Mouse (Mus musculus) 416B (cell line): ENCODE measurements around the gene Col5a2.
A peak's percentile ranks its signal among the peaks of the same experiment; 100 is the strongest.

Experiments used
- DNase-seq: peaks from one replicate; pipeline ENCODE4 v3.0.0; 2011; ENCODE audit warnings: low read depth

The Col5a2 gene

DNA sequence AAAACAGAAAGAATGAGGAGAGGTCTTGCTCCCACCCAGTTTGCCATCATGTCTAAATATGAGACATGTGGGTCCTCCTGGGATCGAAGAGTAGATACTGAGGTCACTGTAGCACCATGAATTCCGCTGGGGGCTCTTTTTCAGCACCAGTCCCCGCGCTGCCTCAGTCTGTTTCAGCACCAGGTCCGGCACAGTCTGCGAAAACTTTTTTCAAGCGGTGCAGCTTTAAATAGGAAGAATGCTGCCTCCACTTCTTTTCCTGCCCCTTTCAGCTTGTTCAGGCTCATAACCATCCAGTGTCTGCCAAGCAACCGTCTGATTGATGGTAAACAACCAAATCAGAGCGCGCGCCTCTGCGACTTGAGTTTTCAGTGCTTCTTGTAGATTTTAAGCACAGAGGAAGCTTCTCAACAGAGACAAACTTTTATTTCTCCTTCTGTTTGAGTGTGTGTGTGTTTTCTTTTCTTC lies at the start of gene Col5a2:
Gene Col5a2, minus strand, starts transcription at position 418 of the 468 bp plus-strand sequence.
- DNase-seq = no peak

DNA sequence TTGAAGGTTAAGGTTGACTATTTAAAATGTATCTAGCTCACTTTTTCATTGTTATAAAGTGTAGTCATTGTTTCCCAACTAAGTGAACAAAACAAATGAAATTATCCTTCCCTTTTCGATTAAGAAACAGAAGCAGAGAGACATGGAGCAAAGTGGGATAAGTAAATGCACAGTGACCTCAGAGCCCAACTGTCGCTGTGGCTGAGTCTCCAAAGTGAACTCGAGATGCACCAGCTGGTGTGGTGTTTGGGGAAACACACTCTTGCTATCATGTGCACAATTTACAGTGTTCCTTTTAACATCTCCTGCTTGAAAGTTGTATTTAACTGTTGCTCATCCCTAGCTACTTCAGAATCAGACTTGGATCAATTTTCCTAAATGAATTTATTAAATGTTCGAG lies 47.4 kb upstream of the Col5a2 start:
- DNase-seq = no peak

DNA sequence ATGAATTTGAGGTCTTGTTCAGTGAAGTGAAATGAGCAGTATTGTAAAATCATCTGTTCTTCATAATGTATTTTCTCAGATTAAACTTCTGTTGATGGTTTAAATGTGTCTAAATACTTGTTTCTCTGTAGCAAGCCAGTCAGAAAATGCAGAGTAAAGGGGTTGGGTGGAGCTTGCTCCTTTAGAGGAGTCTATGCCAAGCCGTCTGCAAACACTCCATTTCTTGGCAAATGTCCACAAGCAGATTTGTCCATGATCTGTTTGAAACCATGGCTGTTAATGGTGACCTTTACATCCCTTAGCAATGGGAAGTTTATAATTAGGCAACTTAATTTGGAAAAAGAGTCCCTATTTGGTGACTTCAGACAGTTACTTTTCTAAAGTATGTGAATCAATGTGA lies 38.8 kb upstream of the Col5a2 start:
- DNase-seq = no peak

- DNase-seq = no peak
These were observed 38.1 kb upstream of the Col5a2 start for GRCm38 (mm10) chr1:45541161-45541560.

DNA sequence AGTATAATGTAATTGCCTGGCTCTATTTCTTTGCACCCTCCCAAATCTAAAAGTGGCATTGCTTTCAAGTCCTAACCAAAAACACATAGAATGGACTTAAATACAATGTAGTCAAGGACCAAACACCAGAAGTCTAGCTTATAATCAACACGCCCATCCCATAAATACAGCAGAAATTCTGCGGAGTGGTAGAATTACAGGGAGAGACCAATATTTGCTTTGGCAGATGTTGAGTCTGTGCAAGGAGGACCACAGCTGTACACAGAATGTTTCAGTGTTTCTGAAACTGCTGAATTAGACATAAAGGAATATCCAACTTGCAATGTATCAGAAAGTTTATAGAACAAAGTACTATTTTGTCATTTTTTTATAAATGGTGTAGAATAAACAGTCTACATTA lies 28.4 kb upstream of the Col5a2 start:
- no peak for DNase-seq

DNA sequence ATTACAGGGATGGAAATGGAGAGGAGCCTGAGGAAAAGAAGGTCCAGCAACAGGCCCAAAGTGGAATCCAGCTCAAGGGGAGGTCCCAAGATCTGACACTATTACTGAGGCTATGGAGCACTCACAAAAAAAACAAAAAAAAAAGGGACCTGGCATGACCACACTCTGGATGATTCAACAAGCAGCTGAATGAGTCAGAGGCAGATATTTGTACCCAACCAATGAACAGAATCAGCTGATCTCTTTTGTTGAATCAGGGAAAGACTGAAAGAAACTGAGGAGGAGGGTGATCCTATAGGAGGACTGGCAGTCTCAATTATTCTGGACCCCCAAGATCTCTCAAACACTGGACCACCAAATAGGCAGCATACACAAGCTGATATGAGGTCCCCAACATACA lies 24.4 kb upstream of the Col5a2 start:
- DNase-seq = peak; percentile 1

DNA sequence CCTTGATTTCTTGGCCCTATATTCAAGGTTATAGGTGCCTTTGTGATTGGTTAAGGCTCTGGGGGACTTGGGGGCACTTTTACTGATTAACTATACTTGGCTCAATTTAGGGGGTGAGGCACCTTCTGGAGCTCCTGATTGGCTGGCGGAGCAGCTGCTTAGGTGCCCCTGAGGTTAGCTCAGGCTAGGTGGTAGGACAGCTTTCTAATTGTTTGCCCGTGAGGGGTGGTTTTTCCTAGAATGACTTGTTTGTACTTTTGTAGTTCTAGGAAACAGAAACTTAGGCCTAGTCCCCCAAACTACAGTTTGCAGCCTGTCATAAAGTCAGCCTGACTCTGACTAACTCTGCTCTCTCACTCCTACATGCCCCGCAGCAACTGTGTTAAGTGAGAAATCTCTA lies 20.5 kb upstream of the Col5a2 start:
- no peak for DNase-seq

DNA sequence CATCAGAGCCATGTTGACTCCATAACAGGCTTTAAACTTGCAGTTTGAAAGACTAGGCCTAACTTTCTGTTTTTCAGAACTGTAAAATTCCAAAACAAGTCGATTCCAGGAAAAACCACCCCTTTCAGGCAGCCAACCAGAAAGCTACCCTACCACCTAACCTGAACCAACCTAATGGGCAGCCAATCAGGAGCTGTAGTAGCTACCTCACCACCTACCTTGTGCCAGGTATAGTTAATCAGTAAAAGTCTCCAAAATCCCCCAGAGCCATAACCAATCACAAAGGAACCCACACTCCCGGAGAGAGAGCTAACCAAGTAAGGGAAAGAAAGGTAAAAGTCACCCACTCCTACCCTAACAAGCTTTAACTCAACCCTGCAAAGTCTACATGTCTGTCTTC lies 18.4 kb upstream of the Col5a2 start:
- DNase-seq = no peak

DNA sequence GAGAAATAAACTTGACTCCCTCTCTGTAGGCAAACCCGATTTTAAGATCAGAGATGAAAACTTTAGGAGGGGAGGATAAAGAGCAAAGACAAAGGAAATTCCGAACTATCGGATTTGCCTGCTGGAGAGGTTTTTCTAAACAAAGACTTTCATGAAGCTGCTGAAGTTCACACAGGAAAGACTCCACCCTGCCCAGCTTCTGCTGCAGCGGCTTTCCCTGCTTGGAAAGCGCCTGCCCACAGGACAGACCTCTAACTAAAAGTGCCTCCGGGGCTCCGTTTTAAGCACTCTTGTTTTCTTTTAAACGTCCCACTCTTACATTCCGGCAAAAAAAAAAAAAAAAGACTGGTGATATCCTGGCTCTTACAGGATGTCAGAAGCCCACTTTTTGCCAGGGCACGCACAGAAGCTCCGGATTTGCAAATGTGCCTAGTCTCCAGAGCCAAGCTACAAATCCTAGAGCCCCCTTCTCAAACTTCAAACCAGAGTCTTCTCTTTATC lies 791 bp downstream of the Col5a2 start:
- no peak for DNase-seq

DNA sequence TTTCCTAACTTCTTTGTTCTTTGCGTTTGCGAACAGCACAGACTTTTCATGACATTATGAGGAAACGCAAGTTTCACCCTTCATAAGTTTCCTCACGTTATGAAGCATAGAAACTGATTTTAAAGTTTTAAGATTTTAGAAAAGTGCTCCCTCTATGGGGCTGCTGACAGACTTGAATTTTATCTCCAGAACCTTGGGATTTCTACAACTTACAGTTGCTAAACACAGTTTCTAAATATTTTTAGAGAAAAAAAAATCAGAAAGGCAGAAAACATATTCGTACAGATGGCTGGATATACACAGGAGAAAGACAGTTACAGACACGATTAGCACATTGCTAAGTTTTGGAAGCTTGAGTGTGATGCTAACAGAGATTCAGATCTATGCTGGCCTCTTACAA lies 1.6 kb downstream of the Col5a2 start:
- DNase-seq = no peak

- DNase-seq = no peak
These were observed 2.6 kb downstream of the Col5a2 start for GRCm38 (mm10) chr1:45500456-45500855.

- DNase-seq = no peak
These were observed 8.1 kb downstream of the Col5a2 start for GRCm38 (mm10) chr1:45495025-45495424.

DNA sequence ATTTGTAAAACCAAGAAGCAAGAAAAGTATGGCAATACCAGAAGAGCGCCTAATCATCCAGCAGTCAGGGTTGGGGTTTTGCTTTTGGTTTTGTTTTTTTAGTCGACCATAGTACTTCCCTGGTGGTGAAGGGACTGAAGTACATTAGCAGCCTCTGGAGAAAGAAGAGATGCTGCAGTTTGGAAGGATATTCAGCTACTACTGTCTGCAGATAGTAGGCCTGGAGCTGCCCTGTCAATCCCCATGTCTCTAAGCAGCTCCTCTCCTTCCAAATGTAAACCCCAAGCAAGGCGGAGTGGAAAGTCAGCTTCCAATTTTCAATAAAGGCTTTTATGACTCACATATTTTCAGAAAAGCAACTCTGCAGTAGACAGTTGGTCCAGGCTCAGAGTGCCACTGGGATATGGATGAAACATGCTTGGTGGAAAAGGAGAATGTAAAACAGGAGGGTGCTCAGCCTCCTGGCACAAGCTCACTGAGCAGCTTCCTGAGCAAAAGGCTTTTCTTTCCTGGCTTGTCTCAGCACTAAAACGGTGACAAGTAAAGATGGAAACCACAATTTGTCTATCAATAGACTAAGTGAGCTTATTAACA lies 10.9 kb downstream of the Col5a2 start:
- no peak for DNase-seq

- DNase-seq = no peak
These were observed 12.6 kb downstream of the Col5a2 start for GRCm38 (mm10) chr1:45490451-45490850.

GRCm38 (mm10) chr1:45488291-45488690 lies 14.8 kb downstream of the Col5a2 start:
- no peak for DNase-seq

DNA sequence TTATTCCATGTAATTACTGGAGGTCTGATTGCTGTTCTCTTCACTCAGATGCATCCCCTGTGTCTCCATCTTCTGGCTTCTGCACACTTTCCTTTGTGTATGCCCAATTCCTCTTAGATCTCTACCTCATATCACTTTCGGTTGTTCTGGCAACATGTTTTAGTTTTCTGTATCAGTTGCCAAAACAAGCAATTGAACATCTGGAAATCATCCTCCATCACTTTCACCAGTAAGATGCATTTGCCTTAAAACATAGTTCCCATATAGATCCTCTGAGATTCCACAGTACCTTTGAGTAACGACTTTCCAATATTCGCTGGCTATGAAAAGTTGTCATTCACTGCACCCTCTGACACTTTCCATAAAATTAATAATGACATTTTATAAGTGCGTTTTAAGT lies 20.1 kb downstream of the Col5a2 start:
- DNase-seq = no peak

GRCm38 (mm10) chr1:45481876-45482275 lies 21.2 kb downstream of the Col5a2 start:
- no peak for DNase-seq

DNA sequence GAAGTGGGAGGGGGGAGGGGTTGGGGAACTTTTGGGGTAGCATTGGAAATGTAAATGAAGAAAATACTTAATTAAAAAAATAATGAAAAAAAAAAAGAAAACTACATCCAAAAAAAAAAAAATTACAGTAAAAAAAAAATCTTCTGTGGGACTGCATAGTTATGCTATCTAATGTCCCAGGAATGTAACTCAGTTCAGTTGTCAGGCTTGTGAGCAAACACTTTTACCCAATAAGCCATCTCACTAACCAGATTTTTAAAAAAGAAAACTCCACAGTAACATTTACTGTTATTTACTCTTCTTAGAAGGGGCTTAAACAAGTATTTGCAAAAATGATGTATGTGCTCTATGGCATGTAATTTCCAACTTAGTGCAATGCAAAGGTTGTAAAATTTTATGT lies 24.0 kb downstream of the Col5a2 start:
- no peak for DNase-seq

DNA sequence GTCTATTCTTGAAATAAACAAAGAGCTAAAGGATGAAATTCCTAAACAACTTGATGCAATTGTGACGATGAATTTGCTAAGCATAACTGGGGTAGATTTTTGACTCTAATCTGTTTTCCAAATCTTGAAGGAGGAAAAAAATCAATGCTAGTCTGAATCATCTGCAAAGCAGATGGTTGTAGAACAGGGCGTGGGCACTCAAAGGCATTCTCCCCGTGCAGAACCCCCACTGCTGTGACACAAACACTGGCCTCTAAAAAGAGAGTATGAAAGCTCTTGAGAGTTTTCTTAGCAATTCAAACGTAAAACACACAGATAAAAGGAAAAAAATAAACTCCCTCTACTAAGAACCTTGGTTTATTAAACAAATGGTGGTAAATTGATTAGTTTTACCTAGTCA lies 30.3 kb downstream of the Col5a2 start:
- DNase-seq = no peak

- no peak for DNase-seq
These were observed 42.3 kb downstream of the Col5a2 start for GRCm38 (mm10) chr1:45460767-45461166.

DNA sequence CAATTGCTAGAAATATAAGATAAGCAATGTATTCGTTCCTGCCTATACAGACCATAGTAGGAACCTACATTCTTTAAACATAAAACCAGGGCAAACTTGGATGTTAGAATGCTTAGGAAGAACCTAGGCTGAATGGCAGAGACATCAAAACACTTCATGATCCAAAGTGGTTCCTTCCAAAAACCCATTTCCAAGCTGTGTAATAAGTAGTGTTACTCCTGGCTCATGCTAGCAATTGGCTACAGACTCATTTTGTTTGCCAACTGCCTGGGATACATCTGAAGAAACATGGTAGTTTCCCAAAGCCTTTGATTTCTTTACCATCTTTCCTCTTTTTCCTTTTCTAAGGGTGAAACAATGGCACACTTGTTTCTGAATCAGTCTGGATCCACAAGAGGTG lies 47.3 kb downstream of the Col5a2 start:
- no peak for DNase-seq

DNA sequence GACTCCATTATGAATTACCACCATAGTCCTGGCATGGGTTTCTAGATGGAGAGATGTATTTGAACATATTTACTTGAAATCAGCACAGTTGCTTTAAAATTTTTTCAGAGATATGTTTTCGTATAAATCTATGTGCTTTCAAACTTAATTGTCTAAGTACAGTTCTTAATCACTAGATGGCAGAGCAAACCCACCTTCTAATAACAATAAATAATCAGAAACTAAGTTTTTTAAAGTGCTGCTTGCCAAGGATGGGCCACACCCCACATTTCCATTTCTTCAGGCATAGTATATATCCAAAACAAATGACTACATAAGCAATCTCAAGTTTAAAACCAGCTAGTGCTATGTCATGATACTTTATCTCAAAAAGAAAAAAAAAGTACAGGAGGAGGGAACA lies 54.2 kb downstream of the Col5a2 start:
- no peak for DNase-seq

- DNase-seq = peak; percentile 67
These were observed 71.2 kb downstream of the Col5a2 start for GRCm38 (mm10) chr1:45431922-45432321.

DNA sequence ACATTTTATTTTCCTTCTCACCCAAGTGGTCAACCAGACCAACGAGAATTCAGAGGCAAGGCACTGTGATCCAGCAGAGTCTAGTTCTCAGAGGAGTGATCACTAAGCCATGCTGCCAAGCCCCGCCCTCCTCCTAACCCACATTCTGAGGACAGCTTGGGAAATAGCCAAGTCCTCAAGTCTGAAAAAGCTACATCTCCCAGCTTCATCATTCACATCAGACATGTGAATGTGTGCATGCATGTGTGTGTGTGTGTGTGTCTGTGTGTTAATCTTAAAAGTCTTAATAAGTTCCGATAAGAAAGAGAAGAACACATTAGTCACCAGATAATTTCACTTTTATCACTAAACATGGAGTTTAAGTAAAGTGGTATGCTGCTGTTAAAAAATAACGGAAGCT lies 72.6 kb downstream of the Col5a2 start:
- DNase-seq = peak; percentile 3
